Mouse (Mus musculus) limb, embryonic 11.5 days (tissue): ENCODE data around the gene Ank3. TPM values are rescaled to one million over a fixed set of nuclear protein-coding genes. Genes with fewer than 3 reads are reported as not detected.

Source experiments
- ATAC-seq: fragments of 200-750 bp; cut with Nextera tagmentation; 2 replicates; pipeline ENCODE4 v1.8.0; 2017; ENCODE audit warnings: low read depth; ENCODE audit not compliant: insufficient number of reproducible peaks, low FRiP score, low TSS enrichment
- DNase-seq: peaks from one replicate; pipeline ENCODE4 v3.0.0-alpha.2; 2015; ENCODE audit warnings: low spot score
- H3K27ac ChIP-seq: fragments of 300-500 bp; sonication (generic); replicated peaks from 2 replicates; pipeline ENCODE4 v1.5.1; 2014; ENCODE audit warnings: low read depth, mild to moderate bottlenecking, low read length
- H3K27me3 ChIP-seq: fragments of 300-500 bp; sonication (generic); 2 replicates; pipeline ENCODE4 v1.6.1; 2014; ENCODE audit warnings: mild to moderate bottlenecking, low read length, mixed read lengths; ENCODE audit not compliant: control insufficient read depth, insufficient read depth
- H3K36me3 ChIP-seq: fragments of 300-500 bp; sonication (generic); 2 replicates; pipeline ENCODE4 v1.6.1; 2014; ENCODE audit warnings: mild to moderate bottlenecking, low read length, moderate library complexity, mixed read lengths; ENCODE audit not compliant: control insufficient read depth, insufficient read depth
- H3K4me1 ChIP-seq: fragments of 300-500 bp; sonication (generic); 2 replicates; pipeline ENCODE4 v1.6.1; 2014; ENCODE audit warnings: low read length, mixed read lengths; ENCODE audit not compliant: control insufficient read depth, insufficient read depth
- H3K4me2 ChIP-seq: fragments of 300-500 bp; sonication (generic); 2 replicates; pipeline ENCODE4 v1.6.1; 2014; ENCODE audit warnings: low read depth, mild to moderate bottlenecking, moderate library complexity; ENCODE audit not compliant: severe bottlenecking
- H3K4me3 ChIP-seq: fragments of 300-500 bp; sonication (generic); 2 replicates; pipeline ENCODE4 v1.5.1; 2014; ENCODE audit warnings: low read depth, low read length
- H3K9ac ChIP-seq: fragments of 300-500 bp; sonication (generic); 2 replicates; pipeline ENCODE4 v1.6.1; 2014; ENCODE audit warnings: mild to moderate bottlenecking, low read length
- H3K9me3 ChIP-seq: fragments of 300-500 bp; sonication (generic); 2 replicates; pipeline ENCODE4 v1.6.1; 2016; ENCODE audit warnings: low read length; ENCODE audit not compliant: control insufficient read depth
- WGBS: fragments of 180-500 bp; shearing (Covaris S2); extraction: QIAGEN DNeasy Blood & Tissue Kit; methylation state at CpG from one replicate; pipeline ENCODE4 v1.1.7; 2014; 5-methylcytosine and 5-hydroxymethylcytosine counted together
- polyA plus RNA-seq: library from polyadenylated mRNA; unstranded; fragments of >200 nt; fragmentation: Nextera tagmentation; extraction: Ambion mirVana; gene quantifications from 2 replicates; pipeline ENCODE4 v1.2.1, GENCODE M21; 2014

The Ank3 gene
- polyA plus RNA-seq, 1 experiment from 2014 or later = 22.3 TPM

GRCm38 (mm10) chr10:69928358-69928757 lies 529.8 kb downstream of the Ank3 start:
- ATAC-seq = no peak
- WGBS = 59% methylated on average over 7 of the region's 7 CpGs
- no peak overlapping the region for H3K4me2 ChIP-seq

GRCm38 (mm10) chr10:69930503-69930902 lies 531.9 kb downstream of the Ank3 start:
- no peak for ATAC-seq
- no peaks in the 10 kb centered on the region for H3K27me3 ChIP-seq
- no peak overlapping the region for H3K27ac ChIP-seq
- no peak for DNase-seq
- no peak overlapping the region for H3K4me3 ChIP-seq
- H3K4me1 ChIP-seq = peaks cover 9% of the 10 kb centered on the region
- H3K9me3 ChIP-seq = no peaks in the 10 kb centered on the region
- H3K4me2 ChIP-seq = no peak overlapping the region
- WGBS = 93% methylated on average over 8 of the region's 8 CpGs
- no peak overlapping the region for H3K9ac ChIP-seq
- H3K36me3 ChIP-seq = no peaks in the 10 kb centered on the region

More at GRCm38 (mm10) chr10:69928358-69928757, 529.8 kb downstream of the Ank3 start:
- Histone ChIP-seq H3K36me3 (no peaks in the 10 kb centered on the region), H3K27me3 (no peaks in the 10 kb centered on the region), H3K9me3 (no peaks in the 10 kb centered on the region), H3K4me1 (peaks cover 15% of the 10 kb centered on the region), H3K27ac (no peak overlapping the region), H3K4me3 (no peak overlapping the region), H3K9ac (no peak overlapping the region)
- no peak for DNase-seq

GRCm38 (mm10) chr10:69936443-69937067 lies 538.0 kb downstream of the Ank3 start:
- no peaks in the 10 kb centered on the region for H3K27me3 ChIP-seq
- no peak overlapping the region for H3K27ac ChIP-seq
- no peaks in the 10 kb centered on the region for H3K9me3 ChIP-seq
- ATAC-seq (no peak), DNase-seq (no peak)
- WGBS = 87% methylated on average over 5 of the region's 5 CpGs
- H3K9ac ChIP-seq = no peak overlapping the region
- no peak overlapping the region for H3K4me3 ChIP-seq
- no peak overlapping the region for H3K4me2 ChIP-seq
- H3K36me3 ChIP-seq = no peaks in the 10 kb centered on the region; the same call in 1 of the 2 replicates
- H3K4me1 ChIP-seq = no peaks in the 10 kb centered on the region

- H3K9ac ChIP-seq = no peak overlapping the region
- no peak overlapping the region for H3K4me2 ChIP-seq
- ATAC-seq (no peak), DNase-seq (no peak)
- no peak overlapping the region for H3K27ac ChIP-seq
- no peaks in the 10 kb centered on the region for H3K4me1 ChIP-seq
- H3K9me3 ChIP-seq = no peaks in the 10 kb centered on the region
- H3K27me3 ChIP-seq = no peaks in the 10 kb centered on the region
- 90% methylated on average over 7 of the region's 7 CpGs for WGBS
- no peak overlapping the region for H3K4me3 ChIP-seq
- no peaks in the 10 kb centered on the region; the same call in 1 of the 2 replicates for H3K36me3 ChIP-seq
Measured at GRCm38 (mm10) chr10:69937291-69937921, 538.8 kb downstream of the Ank3 start.

GRCm38 (mm10) chr10:69939144-69939543 lies 540.6 kb downstream of the Ank3 start:
- WGBS = 93% methylated on average over 7 of the region's 7 CpGs
- DNase-seq (no peak), ATAC-seq (no peak)
- no peak overlapping the region for H3K9ac ChIP-seq
- H3K27me3 ChIP-seq = no peaks in the 10 kb centered on the region
- H3K4me1 ChIP-seq = no peaks in the 10 kb centered on the region
- no peaks in the 10 kb centered on the region; the same call in 1 of the 2 replicates for H3K36me3 ChIP-seq
- no peak overlapping the region for H3K4me2 ChIP-seq
- no peak overlapping the region for H3K4me3 ChIP-seq
- no peaks in the 10 kb centered on the region for H3K9me3 ChIP-seq
- no peak overlapping the region for H3K27ac ChIP-seq

GRCm38 (mm10) chr10:69939966-69940365 lies 541.4 kb downstream of the Ank3 start:
- H3K27me3 ChIP-seq = no peaks in the 10 kb centered on the region
- no peaks in the 10 kb centered on the region for H3K4me1 ChIP-seq
- ATAC-seq (no peak), DNase-seq (no peak)
- no peak overlapping the region for H3K4me3 ChIP-seq
- no peak overlapping the region for H3K4me2 ChIP-seq
- no peak overlapping the region for H3K27ac ChIP-seq
- 74% methylated on average over 7 of the region's 7 CpGs for WGBS
- H3K9ac ChIP-seq = no peak overlapping the region
- no peaks in the 10 kb centered on the region for H3K9me3 ChIP-seq
- H3K36me3 ChIP-seq = no peaks in the 10 kb centered on the region; the same call in 1 of the 2 replicates

GRCm38 (mm10) chr10:69941001-69941400 lies 542.4 kb downstream of the Ank3 start:
- Histone ChIP-seq H3K27ac (no peak overlapping the region), H3K4me2 (no peak overlapping the region), H3K9me3 (no peaks in the 10 kb centered on the region), H3K4me3 (no peak overlapping the region), H3K4me1 (no peaks in the 10 kb centered on the region), H3K27me3 (no peaks in the 10 kb centered on the region), H3K9ac (no peak overlapping the region), H3K36me3 (no peaks in the 10 kb centered on the region; the same call in 1 of the 2 replicates)
- no peak for ATAC-seq
- 93% methylated on average over 7 of the region's 7 CpGs for WGBS
- no peak for DNase-seq

GRCm38 (mm10) chr10:69944845-69945244 lies 546.3 kb downstream of the Ank3 start:
- no peaks in the 10 kb centered on the region for H3K36me3 ChIP-seq
- H3K4me3 ChIP-seq = no peak overlapping the region
- no peak overlapping the region for H3K9ac ChIP-seq
- no peak for ATAC-seq
- H3K27me3 ChIP-seq = no peaks in the 10 kb centered on the region
- no peak overlapping the region for H3K4me2 ChIP-seq
- no peaks in the 10 kb centered on the region for H3K9me3 ChIP-seq
- H3K27ac ChIP-seq = no peak overlapping the region
- WGBS = 87% methylated on average over 9 of the region's 9 CpGs
- no peaks in the 10 kb centered on the region for H3K4me1 ChIP-seq
- DNase-seq = no peak
